Mouse (Mus musculus) cerebellum, adult 9-10 months (tissue): ENCODE results near the gene Nav1.
A peak's percentile ranks its signal among the peaks of the same experiment; 100 is the strongest.

ENCODE experiments used
- DNase-seq: peaks from one replicate; pipeline ENCODE4 v3.0.0; 2022

The Nav1 gene

DNA sequence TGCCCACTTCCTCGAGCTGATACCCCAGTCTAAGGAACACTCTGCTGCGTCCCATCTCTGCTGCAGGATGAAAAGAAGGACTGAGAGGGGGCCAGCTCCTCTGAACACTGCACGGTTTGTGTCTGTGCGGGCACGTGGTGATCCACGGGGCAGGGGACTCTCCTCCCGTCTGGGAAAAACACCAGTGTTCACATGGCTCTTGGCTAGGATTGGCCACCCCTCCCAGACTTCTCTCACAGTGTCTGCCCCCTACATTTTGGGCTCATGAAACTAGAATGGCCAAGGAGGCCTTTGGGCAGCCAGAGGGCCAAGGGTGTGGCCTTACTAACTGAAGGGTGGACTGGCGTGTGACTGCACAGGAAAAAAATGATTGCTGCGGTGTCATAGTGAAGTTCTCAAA, 125.4 kb downstream of the Nav1 start:
- DNase-seq: no peak

DNA sequence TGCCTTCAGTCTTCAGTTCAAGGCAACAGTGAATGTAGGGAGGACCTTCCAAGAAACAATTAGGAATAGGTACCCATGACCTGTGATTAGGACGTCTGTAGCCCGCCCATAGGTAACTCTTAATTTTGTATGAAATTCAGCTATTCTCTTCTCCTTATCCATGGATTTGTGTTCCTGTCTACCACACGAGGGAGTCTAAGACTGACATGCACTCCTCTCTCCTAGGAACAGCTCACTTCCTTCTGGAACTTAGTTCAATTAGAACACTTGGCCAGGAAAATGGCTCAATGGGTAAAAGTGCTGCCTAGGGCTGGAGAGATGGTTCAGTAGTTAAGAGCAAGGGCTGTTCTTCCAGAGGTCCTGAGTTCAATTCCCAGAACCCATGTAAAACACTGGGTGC, 126.3 kb downstream of the Nav1 start:
- DNase-seq: no peak

DNA sequence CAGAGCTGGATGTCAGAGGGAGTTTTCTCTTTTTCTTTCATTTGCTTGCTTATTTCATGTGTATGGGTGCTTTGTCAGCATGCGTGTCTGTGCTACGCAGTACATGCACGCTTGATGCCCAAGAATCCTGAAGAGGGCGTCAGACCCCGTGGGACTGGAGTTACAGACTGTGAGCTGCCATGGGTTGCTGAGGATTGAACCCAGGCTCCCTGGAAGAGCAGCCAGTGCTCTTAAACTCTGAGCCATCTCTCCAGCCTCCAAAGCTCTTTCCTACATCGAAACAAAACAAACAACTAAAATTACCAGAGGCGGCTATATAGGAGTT, 131.6 kb downstream of the Nav1 start:
- DNase-seq: no peak

DNA sequence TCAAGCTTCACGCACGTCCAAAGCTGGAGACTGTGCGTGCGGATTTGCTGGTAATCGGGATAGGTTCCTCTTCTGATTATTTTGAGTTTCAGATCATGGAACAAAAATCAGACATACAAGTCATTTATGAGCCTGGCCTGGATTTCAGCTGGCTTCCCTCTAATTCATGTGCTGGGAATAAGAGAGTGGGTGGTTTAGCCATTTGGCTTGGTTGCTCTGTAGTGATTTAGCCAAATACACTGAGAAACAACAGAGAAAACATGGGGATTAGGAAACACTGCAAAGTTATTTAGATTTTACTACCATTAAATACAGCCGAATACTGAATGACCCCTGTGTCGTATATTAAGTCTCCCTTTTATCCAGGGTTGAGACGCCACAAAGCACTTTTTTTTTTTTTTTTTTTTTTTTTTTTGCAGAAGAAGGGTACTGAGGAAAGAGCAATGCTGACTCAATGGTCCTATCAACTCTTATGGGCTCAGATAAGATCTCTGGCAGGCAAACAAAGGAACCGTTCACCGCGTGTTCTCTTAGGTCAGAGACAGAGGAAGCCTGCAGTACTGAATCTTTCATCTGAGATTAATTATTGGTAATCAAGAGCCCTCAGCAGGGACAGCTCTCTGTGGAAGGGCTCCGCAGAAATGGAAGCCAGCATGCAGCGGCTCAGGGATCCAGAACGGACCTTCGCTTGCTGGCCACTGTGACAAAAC, 132.1 kb downstream of the Nav1 start:
- DNase-seq: no peak

DNA sequence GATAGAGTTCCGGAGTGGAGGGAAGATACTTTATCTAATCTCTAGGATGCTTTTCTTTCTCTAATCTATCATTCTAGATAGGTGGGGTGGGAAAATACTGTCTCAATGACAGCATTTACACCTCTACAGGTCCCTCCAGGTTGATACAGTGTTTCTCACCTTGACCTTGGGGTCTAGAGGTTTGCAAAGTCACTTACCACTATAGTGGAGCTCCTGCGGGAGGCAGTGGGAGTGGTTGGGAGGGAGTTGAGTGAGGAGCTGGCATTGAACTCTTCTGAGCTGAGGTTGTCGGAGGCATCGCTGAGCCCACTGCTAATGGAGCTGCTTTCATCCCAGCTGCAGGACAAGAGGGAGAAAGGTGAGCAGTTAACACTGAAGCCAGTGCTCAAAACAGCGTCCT, 134.6 kb downstream of the Nav1 start:
- DNase-seq: no peak

DNA sequence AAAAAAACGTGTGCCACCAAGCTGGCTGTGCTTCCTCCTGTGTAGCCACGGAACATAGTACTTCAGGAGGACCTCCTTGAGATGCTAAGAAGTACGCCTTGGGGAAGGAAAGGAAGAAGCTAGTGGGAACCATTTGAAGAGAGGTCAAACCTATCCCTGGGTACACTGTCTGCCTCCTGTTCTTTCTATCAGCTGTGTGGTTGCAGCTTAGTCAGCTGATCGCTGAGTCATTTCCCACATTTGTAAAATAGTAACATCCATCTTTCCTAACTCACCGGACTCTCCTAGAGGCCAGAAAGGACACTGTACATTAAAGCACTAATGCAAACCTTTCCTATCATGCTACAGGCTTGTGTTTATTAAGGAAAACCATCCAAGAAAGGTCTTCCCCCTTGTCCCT, 135.4 kb downstream of the Nav1 start:
- no peak for DNase-seq

DNA sequence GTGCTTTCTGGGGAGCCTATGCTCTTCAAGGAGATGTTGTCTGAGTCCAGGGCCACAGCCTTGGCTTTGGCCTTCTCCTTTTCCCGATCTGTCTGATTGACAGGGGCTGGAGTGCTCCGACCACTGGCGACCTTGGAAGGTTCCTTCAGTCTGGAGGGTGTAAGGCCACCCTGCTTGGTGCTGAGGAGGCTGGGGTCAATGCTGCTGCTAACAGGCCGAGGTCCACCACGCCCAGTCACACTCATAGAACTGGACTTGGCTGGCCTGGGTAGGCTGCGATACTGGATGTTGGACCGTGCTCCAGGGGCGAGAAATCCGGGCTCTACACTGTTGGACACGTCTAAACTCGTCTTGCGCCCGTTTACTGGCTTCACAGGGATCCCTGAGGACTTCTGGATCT, 136.5 kb downstream of the Nav1 start:
- DNase-seq: no peak

DNA sequence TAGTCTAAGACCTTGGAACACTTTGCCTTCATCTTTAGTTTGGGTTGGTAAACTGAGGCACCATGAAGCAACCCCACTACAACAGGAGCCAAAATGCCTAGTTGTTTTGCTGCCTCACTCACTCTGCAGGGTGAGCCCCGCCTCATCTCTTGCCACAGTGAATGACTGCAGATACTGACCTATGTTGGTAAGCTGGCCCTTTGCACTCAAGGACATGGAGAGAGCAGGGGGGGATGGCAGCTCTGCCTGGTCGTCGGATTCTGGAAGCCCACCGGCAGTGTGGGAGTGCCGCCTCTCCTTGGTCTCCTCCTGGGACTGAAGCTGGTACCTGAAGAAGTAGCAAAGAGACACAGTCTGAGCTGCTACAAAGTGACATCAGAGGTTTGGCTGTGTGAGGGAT, 139.6 kb downstream of the Nav1 start:
- no peak for DNase-seq

DNA sequence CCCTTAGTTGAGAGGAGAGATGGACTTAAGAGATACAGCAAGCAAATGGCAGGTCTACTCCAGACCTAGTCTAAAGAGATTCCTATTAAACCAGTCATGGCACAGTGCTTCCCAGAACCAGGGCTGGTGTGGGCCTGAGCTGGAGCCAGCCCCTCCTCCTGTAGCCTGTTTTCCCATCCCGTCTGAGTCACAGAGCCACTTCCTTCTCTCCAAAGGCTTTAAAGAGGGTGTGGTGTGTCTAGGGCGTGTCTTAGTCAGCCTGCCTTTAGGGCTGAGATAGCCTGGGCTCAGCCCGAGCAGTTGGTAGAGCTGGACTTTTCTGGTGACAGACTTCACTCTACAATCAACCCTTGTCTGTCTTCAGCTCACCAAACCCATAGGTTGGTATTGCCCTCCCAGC, 140.2 kb downstream of the Nav1 start:
- DNase-seq: no peak

DNA sequence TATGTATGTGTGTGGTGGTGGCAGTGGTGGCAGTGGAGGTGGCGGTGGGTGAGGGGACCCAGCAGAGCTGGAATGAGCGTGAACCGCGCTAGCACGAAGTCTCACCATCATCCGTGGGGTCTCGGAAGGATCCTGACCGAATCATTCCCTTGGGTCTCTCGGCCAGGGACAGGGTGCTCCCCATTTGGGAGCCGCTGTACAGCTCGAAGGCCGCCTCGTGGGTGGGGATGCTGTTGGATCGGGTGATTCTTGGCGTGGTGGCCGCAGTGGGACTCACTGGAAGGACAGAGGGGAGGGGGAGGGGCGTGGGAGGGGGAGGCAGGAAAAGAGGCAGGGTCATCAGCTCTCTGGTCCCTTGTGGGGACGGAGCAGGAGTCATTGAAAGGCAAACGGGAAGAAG, 141.4 kb downstream of the Nav1 start:
- DNase-seq: no peak

DNA sequence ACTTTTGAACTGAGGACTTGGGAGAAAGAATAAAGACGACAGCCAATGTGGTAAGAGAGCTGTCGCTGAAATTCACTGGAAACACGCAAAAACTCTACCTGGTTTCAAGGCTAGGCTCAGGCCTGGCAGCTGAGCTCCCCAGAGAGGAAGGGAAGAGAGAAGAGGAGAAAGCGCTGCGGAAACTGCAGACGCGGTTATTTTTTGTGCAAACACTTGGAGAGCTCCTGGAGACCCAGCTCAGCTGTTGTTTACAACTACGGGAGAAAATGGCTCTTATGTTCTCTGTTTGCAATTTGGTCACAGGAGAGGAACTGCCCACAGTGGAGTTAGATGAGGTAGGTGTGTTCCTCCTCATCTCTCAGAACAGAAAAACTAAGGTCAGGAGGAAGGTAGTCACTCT, 144.4 kb downstream of the Nav1 start:
- DNase-seq: no peak

DNA sequence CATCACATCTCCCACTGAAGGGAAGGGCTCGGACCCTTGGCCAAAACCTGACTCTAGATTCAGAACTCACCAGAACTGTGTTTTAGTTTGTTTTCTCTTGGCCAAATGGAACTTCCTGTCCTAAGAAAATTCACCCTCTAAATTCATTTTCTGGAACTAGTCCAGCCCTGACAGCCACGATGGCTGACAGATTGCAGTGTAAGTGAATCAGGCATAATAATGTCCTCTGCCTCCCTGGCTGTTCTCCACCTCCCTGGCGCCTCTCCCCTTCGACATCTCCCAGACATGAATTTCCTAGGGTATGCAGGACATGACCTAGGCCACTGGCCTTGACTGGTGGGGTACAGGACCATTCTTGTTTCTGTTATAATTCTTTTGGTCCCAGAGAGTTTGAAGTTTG, 144.8 kb downstream of the Nav1 start:
- no peak for DNase-seq

DNA sequence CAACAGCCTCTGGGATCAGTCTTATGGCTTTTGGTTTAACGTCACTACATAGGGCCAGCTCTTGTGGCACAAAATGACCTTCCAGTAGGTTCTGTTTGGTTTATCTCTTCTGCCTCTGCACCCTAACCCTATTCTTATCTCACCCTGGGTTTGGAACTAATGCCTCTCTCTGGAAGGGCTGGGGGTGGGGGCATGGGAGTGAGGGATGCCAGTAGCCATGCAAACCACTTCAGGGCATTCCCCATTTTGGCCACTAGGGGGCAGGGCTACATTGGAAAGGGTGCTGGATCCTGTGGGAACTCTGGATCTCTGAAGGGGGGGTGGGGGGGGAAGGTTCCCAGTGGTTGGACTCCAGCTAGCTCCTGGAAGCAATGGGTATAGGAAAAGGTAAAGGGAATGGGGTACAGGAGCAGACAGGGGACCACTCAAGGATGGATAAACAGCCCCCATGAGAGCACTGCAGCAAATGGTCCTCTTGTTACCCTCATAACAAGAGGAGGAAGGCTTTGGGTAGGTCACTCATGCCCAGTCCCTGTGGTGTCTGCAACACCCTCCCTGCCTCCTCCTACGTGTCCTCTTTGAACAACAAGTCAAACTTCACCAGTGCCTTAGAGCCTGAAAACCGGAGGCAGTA, 145.9 kb downstream of the Nav1 start:
- peak; percentile 57 for DNase-seq

DNA sequence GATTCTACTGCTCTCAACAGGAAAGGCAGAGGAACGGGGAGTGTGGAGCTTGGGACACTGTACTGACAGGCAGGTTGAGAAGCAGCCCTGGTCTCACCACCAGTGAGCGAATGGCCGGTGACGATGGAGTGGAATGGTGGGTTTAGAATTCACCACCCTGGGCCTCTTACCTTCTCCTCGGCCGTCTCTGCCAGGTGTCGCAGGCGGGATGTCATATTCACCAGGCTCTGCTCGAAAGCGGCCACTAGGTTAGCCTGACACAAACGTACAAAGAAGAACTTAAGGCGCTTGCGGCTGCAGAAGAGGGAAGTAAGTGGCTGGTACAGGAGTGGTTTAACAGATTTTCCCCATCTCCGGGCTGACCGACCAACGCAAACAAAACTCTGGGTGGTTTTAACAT, 146.6 kb downstream of the Nav1 start:
- no peak for DNase-seq

DNA sequence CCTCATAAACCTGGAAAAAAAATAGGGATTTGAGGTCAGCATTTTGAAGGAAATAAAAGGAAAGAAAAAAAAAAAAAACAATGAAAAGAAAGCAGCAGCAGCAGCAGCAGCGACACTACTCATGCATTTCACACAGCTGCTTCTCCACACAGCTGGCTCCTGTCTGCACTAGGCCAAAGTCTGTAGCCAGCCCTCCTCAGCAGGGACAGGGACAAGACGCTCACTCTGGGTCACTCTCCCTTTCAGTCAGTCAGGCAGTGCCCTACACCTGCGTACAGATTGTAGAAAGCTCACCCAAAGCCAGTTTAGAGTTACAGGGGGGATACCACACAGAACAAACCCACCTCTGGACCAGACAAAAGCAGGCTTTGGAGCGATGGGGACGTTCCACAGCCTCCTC, 149.2 kb downstream of the Nav1 start:
- no peak for DNase-seq

DNA sequence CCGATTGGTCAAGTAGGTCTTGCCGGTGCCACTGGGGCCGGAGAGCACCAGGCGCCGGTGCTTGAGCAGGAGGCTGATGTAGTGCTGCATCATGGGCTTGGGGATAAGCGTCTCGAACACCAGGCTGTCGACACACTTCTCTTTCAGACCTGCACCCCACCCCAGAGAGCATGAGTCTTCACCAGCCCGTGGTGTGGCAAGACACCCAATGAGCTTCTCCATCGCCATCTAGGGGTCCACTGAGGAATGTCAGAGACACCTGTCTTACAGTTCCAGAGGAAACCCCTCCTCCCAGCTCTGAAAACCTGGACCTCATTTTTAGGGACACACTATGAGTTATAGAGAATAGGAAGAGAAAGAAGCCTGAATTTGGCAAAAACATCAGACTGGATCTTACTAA, 154.8 kb downstream of the Nav1 start:
- DNase-seq: peak; percentile 33

DNA sequence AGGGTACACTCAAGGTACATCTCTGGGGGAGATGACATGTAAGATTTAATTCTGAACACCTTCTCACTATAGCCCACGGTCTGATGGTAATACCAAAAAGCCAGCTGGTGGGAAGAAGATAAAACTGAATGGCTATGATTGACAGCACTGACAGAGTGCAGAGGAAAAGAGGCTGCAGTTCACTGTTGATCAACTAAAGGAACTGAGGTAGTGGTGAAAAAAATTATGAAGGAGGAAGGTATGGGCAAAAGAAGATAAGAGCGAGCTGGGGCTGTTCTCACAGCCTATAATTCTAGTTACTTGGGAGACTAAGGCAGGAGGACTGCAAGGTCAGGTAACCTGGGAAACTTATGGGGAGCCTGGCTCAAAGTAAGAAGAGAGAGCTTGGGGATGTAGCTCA, 155.7 kb downstream of the Nav1 start:
- no peak for DNase-seq

DNA sequence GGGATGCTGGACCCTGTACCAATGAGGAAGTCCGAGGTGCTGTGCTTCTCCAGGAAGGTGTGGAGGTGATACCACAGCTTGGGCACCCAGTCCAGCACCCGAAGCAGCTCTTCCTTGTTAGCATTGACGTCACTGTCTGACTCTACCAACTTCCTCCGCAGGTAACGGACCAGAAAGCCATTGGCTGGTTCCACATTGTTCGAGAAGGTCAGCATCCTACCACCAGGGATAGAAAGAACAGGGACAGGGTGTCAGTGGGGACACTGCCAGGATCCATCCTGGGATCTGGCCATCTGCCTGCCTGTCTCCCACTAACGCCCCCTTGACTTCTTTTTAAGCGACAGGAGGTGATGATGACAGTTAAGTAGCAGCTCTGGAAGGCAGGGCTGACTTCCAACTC, 157.2 kb downstream of the Nav1 start:
- no peak for DNase-seq

DNA sequence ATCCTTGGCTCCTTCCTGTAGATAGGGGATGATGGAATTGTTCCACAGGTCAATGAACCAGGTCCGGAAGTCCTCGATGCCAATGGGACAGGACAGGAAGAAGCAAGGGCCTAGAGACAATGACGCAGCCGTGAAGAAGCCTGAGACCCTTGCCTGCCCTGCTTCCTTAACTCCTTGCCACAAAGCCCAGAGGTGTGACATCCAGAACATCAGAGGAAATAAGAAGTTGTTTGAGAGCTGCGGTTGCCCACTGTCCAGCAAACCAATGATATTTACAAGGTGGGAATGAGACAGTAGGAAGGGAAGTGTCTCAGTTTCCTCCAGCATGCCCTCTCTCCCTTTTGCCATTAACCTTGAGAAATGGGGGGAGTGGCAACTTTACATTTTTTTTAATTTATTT, 158.2 kb downstream of the Nav1 start:
- DNase-seq: no peak

DNA sequence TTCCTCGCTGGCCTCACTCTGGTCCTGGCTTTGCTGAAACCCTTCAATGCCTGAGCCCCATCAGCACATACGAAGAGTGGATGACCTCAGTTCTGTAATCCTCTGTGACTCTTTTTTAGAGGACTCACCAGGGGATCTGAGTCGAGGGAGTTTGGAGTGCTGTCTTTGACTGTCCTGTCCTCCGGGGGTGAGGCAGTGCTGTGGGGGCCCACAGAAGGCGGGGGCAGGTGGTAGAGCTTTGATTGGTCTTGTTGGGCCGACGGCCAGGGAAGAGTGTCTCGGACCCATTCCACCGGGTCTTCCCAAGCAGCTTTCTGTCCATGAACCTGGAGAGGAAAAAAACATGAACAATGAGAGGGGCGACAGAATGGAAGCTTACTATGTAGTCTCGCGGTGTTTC, 163.6 kb downstream of the Nav1 start:
- no peak for DNase-seq

DNA sequence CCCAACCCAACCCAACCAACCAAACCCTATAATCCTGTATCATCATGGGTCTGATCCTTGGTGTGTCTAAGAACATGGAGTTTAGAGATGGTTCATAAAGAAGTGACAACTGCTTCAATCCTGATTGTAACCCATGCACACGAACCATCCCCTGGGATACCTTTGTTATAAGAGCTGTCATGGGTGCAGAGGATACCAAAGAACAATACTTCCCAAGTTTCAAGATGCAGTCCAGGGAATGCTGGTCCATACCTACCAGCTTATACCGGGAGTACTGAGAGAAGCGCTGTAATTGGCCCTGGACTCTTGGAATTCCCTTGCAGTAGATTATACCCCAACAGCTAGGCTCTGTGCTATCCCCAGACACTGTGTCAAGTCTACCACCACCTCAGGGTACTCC, 165.2 kb downstream of the Nav1 start:
- no peak for DNase-seq

DNA sequence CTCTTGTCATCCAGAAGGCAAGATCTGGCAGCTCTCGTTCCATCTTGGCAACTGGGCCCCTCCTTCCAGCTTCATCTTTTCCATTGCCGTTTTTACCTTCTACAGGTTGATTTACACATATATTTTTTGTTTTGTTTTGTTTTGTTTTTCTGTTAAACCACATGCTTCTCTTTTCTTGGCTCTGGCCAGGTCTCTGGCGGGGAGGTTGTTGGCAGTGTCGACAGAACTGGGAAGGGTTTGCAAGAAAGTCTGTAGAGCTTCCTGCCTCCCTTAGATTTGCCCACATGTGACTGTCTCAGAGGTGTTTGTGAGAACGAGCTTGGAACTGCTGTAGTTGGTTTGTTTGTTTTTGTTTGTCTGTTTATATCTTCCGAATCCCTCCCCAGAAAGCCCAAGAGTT, 166.1 kb downstream of the Nav1 start:
- DNase-seq: no peak

DNA sequence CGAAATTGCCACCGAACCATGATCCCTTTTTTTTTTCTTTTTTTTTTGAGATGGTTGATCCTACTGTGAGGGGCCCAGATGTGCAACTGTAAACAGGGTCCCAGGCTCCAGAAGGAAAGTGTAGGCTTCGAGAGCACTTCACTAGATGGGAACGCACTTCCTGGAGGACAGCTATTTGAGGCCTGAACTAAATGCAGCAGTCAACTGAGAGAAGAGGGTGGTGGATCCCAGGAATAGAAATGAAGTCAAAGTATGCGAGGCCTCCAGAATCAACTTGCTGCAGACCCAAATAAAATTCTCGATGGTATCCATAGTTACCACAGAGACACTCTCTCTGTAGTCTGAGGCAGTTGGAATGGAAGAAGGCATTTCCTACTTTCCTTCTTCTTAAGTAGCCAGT, 168.3 kb downstream of the Nav1 start:
- no peak for DNase-seq

DNA sequence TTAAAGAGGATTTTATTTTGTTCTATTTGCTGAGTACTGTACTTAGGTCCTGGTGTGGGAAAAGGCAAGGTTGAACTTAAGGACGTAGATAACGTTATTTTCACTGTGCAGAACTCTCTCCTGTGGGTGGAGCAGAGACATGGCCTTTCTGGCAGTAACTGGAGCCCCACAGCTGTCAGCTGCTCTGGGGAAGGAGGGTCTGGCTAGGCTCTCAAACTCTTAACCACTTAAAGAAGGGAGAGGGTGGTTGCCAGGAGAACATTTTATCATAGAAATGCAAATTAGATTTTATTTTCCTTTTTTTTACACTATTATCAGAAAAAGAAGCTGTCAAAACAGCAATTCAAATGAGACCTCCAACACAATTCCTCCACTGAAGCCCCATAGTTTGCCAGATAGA, 171.3 kb downstream of the Nav1 start:
- DNase-seq: no peak

DNA sequence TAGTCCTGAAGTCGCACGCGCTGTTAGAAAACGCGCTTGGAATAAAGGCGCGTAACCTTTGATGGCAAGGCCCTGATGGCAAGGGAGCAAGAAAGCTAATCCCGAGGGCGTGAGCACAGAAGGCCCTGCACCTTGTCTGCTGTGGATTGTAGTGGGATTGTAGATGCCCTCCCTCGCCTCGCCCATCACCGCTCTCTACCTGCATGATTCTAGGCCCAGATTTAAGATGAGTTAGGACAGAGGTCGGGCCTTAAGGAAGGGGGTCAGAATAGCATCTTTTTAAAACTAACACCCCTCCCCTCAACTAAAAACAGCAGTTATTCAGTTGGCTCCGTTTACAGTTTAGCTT, 176.5 kb downstream of the Nav1 start:
- no peak for DNase-seq
